Mouse (Mus musculus) hindlimb bud, embryonic 11.5 days (tissue): Measurements from ENCODE around the gene Cd28.
"Not testable (repeated sequence)": the region's sequence is repeated elsewhere in the genome, so short reads cannot be mapped to it uniquely, and the experiment has no call there.

ENCODE experiments used
- DNase-seq: peaks from one replicate; pipeline ENCODE4 v3.0.0-alpha.2; 2012; ENCODE audit warnings: low read depth, low spot score; ENCODE audit errors: extremely low spot score

Gene Cd28

GRCm38 (mm10) chr1:60795677-60796205 lies 79.1 kb downstream of the Cd28 start:
- no peak for DNase-seq

DNA sequence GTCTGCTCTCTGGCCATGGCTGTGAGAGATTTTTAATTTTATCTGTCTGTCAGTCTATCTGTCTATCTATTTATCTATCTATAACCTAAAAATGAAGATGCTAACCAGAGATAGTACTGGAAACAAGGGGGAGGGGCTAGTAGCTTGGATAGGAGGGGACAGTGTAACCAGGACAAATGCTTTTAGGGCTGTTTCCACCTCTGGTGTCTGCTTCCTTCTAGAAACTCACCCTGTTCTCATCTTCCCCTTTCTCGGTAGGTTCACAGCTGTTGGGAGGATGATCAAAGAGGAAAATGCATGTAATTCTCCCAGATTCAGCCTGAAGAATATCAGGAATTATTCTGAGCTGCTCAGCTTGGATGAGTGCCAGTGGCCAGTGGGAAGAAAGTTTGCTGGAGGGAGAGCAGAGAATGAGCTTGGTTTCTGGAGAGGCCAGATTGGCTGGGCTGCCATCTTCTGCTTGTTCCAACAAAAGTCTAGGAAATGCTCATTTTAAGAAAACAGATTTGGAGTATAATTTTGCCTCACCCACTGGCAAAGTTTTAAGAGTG lies 83.3 kb downstream of the Cd28 start:
- no peak for DNase-seq

- no peak for DNase-seq
These were observed 84.6 kb downstream of the Cd28 start for GRCm38 (mm10) chr1:60801210-60801671.

DNA sequence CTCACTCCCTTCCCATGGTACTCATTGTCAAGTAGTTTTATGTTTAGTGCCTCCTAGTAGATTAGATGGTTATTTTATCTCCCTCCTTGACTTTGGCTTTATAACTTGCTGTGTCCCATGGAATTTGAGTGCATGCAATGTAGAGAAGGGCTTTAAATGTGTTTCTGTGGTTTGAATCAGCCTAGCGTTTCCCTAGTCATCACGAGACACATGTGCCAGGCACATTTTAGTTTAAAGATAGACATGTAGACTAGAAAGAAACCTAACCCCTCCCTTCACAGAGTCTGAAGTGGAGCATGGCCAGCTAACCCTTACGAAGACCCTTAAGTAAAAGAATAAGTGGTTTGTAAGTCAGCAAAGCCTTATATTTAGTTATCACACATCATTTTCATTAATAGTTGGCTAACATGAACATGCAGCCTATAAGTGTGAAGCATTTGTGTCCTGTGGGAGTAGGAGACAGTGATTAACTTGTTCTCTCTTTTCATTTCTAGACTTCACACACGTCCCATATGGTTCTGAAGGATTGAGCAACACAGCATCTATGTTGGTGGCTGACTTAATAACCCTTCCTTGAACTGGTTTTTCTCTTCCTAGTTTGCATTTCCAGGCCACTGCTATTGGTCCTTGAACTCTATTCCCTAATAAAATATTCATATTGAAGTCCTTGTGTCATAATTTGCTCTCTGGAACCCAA lies 86.7 kb downstream of the Cd28 start:
- DNase-seq: no peak

DNA sequence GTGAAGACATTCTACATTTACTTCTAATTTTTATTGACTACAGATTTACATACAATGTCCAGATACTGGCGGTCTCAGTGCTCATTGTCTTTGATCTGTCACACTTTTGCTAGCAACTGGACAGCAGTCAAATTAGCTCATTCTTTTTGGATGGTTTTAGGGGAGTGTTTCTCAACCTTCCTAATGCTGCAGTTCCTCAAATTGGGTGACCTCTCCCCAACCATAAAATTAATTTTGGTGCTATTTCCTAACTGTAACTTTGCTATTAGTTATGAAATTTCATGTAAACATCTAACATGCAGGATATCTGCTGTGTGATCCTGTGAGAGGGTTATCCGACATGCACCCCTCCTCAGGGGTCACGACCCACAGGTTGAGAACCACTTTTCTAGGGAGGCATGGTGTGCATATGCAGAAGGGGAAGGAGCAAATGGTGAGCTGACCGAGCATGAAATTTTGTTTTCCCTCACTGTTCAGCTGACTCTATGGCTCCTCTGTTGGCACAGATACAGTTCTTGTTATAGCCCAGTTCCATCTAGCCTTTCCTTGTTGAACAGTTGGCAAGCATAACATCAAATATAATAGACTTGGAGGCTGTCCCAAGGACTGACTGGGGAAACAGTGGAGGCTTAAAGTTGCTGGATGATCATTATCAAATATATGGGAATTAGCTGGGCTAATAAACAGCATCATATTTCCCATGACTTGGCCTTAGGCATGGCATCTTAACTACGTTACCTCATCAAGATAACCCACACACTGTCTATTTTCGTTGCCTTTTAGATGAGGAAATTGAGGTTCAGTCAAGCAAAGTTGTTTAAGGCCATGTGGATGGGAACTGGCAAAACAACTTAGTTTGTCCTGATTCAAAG lies 87.5 kb downstream of the Cd28 start:
- no peak for DNase-seq

DNA sequence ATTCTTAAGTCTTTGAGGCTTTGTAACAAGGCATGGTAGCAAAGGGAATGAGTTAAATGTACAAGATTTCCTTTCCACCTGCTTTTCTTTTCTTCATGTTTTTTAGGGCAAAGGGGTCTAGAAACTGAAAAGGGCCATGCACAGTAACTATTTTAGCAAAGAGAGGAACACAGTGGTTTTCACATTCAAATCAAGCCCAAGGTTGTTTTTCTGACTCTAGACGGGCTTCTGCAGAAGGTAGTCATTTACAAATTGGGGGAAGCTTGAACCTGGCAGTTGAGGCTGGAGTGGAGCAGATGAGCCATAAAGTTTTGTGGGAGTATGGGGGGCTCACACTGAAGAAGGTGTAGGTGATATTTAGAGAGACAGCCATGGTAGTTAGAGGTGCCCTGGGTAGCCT lies 88.6 kb downstream of the Cd28 start:
- no peak for DNase-seq

DNA sequence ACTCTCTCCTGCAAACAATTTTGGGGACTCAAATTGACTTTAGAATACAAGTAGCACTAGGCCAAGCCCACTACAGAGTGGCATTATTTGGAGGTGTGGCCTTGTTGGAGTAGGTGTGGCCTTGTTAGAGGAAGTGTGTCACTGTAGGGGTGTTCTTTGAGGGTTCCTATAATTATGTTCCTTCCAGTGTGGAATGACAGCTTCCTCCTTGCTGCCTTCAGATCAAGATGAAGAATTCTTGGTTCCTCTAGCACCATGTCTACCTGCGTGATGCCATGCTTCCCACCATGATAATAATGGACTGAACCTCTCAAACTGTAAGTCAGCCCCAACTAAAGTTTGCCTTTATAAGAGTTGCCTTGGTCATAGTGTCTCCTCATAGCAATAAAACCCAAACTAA lies 91.1 kb downstream of the Cd28 start:
- no peak for DNase-seq

DNA sequence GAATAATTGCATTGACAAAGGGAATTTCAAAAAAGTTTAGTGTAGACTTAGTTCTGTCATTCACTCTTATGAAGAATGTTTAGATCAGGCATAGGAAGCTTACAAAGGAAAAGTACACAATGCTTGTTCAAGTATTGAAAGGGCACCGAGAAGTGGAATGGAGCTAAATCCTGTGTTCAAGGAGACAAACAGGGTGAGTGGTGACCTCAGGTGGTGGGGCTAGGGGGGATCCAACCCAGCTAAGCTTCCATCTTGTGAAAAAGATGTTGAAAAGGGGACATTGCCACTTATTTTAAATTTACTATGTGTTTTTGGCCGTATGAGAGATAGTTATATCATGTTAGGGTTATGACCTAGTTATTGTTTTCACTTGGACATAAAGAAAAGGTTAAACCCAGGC lies 91.9 kb downstream of the Cd28 start:
- no peak for DNase-seq

DNA sequence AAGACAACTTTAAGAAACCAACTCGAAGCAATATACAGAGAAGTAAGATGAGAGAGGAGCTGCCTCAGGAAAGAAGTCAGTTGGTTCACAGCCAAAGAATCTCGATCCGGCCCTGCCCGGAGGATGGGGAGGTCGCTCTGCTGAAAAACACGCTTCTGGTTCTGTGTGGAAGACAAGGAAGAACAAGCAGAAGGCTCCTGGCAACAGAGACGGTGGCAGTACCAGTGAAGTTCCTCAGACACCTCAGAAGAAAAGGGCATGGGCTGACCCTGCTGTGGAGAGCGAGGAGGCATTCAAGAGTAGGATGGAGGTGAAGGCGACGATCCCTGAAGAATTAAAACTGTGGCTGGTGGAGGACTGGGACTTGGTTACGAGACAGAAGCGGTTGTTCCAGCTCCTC lies 92.6 kb downstream of the Cd28 start:
- no peak for DNase-seq

DNA sequence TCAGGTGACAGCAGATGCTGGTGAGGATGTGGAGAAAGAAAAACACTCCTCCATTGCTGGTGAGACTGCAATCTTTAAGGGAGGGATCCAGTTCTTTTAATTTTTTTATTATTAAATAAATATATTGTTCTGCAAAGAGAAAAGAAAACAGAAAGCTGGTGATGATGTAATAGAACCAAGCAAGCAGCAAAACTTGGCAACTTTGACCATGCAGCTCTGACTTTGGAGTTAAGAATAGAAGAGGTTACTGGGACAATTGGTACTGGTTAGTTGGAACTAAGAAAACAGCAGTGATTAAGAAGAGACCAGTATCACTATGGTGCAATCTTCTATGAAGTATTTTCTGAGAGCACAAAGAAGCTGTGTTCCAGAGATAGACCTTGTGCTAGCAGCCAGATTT lies 94.2 kb downstream of the Cd28 start:
- DNase-seq: no peak

- DNase-seq: no peak
These were observed 95.4 kb downstream of the Cd28 start for GRCm38 (mm10) chr1:60811998-60812397.

DNA sequence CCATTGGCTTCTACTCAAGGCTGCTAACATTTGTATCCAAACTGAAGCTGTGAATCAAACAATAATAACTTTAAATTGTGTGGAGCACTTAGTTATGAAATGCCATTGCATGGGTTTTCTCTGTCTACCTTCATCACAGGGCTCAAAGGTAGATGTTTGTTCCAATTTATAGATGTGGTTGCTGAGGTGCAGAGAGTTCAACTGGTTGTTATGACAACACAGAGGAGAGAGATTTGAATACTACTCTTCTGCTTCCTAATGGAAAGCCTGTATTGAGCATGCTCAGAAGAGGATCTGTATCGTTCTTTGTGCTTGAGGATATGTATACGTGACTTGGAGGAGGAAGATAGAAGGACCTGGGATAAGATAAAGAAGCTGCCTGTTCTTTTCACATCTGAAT lies 96.8 kb downstream of the Cd28 start:
- no peak for DNase-seq

DNA sequence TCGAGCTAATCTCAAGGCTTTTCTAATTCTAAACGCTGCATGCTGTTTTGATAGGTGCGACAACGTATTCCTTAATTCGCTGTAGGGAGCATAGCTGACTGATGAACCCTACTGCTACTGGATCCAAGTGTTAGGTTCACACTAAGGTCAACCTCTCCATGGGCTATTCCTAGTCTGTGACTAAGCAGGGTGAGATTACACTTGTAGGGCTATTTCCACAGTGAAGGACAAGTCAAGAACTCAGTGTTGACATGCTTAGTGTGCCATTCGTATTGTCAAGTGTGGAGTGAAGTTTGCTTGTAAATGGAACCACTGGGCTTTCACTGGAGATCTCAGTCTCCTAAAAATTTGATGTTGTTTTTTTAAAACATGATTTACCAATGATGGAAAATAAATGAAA lies 99.3 kb downstream of the Cd28 start:
- DNase-seq: no peak

GRCm38 (mm10) chr1:60818491-60818890 lies 101.9 kb downstream of the Cd28 start:
- DNase-seq: not testable (repeated sequence)

DNA sequence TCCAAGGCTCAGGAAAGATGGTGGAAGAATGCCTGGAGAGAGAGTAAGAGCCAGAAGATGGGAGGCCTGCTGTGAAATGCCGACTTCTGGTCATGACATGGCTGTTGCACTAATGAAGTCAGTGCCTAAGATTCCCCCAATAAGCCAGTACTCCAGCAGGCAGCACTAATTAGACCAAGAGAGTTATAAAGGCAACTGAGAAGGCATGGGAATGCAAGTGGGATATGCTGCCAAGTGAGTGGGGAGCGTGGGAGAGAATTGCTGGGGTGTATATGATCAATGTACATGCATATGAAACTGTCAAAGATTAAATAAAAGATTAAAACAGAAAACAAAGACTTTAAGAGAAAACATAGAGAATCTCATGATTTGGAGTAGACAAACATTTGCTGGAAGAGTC lies 103.4 kb downstream of the Cd28 start:
- no peak for DNase-seq

GRCm38 (mm10) chr1:60820981-60821380 lies 104.4 kb downstream of the Cd28 start:
- no peak for DNase-seq

DNA sequence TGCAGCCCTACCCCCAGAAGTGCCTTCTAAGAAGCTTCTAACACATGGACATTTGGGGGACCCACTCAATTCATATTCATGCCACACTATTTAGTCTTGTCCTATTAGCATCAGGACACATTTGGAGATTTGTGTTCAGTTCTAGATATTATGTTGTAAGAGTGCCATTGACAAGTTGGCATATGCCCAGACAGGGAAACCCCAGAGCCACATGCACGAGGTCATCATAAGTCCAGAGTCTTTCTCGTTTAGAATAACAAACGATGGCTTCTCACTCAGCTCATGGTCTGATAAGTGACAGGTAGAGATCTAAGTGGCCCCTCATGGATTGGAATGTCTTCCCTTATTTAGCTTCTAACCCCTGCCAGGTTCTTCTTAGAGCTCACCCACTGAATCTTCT lies 105.0 kb downstream of the Cd28 start:
- no peak for DNase-seq
